Mouse (Mus musculus) stomach, postnatal 0 days (tissue): ENCODE measurements around the gene Slc11a1.
A peak's percentile ranks its signal among the peaks of the same experiment; 100 is the strongest.

Source experiments
- CTCF ChIP-seq: IDR thresholded peaks from 2 replicates; pipeline ENCODE4 v1.5.1; 2016; ENCODE audit warnings: antibody characterized with exemption, low read depth, mild to moderate bottlenecking, moderate library complexity
- EP300 ChIP-seq: optimal IDR thresholded peaks from 2 replicates; pipeline ENCODE3; 2016; ENCODE audit warnings: antibody characterized with exemption

DNA sequence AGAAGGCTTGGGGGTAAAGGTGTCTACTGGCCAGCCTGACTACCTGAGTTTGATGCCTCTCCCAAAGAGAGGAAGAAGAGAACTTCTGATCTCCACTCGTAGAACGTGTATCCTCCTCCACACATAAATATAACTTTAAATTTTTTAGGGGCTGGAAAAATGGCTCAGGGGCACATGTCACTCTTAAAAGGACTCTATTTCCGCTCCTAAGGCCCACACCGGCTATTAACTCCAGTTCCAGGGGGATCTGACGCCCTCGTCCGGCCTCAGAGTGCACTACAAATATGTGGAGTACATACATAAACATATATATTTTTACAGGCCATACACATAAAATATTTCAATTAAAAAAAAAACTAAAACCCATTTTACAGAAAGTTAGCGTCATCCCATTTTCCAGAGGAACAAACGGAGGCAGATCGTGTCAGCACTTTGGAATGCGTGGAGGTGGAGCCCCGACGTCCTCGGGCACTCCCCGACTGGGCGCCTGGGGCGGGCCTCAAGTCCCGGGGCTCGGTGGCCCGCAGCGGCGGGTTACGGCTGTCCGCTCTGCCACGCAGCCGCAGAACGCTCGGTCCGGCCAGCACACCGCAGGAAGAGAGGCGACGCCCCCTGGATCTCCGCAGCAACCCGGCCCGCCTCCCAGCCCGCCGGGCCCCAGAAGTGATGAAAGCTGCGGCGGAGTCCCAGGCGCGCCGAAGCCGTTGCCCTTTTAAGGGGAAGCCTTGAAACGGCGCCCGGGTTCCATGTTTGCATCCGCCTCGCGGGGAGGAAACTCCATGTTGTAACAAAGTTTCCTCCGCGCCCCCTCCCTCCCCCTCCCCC, 16.1 kb downstream of the Slc11a1 start, which contains the start of gene Ctdsp1:
- TF ChIP-seq CTCF (peak; percentile 42; the same call in 1 of the 2 replicates), EP300 (peak; percentile 91)
